Mouse (Mus musculus) intestine, postnatal 0 days (tissue): Measurements from ENCODE around the gene Zbtb34. TPM values are rescaled to one million over a fixed set of nuclear protein-coding genes. Genes with fewer than 3 reads are reported as not detected.
A peak's percentile ranks its signal among the peaks of the same experiment; 100 is the strongest.

ENCODE experiments used
- ATAC-seq: fragments of 200-750 bp; cut with Nextera tagmentation; 2 replicates; pipeline ENCODE4 v1.8.0; 2017; ENCODE audit warnings: mild to moderate bottlenecking, moderate TSS enrichment, moderate library complexity
- H3K27ac ChIP-seq: fragments of 300-500 bp; sonication (generic); 2 replicates; pipeline ENCODE4 v1.5.1; 2014; ENCODE audit warnings: mild to moderate bottlenecking, low read depth, low read length, moderate library complexity
- H3K27me3 ChIP-seq: fragments of 300-500 bp; sonication (generic); replicated peaks from 2 replicates; pipeline ENCODE4 v1.6.1; 2014; ENCODE audit warnings: low read length, mixed read lengths; ENCODE audit not compliant: control insufficient read depth, insufficient read depth
- H3K36me3 ChIP-seq: fragments of 300-500 bp; sonication (generic); 2 replicates; pipeline ENCODE4 v1.6.1; 2014; ENCODE audit warnings: mild to moderate bottlenecking, moderate library complexity; ENCODE audit not compliant: control insufficient read depth, insufficient read depth
- H3K4me1 ChIP-seq: fragments of 300-500 bp; sonication (generic); replicated peaks from 2 replicates; pipeline ENCODE4 v1.6.1; 2014; ENCODE audit warnings: antibody characterized with exemption, low read length, mixed read lengths; ENCODE audit not compliant: control insufficient read depth, insufficient read depth
- H3K4me2 ChIP-seq: fragments of 300-500 bp; sonication (generic); replicated peaks from 2 replicates; pipeline ENCODE4 v1.6.1; 2014; ENCODE audit warnings: low read depth, mild to moderate bottlenecking, moderate library complexity
- H3K4me3 ChIP-seq: fragments of 300-500 bp; sonication (generic); 2 replicates; pipeline ENCODE4 v1.5.1; 2014; ENCODE audit warnings: low read depth, low read length
- H3K9ac ChIP-seq: fragments of 300-500 bp; sonication (generic); 2 replicates; pipeline ENCODE4 v1.6.1; 2014; ENCODE audit warnings: mild to moderate bottlenecking, low read depth, low read length
- H3K9me3 ChIP-seq: fragments of 300-500 bp; sonication (generic); 2 replicates; pipeline ENCODE4 v1.6.1; 2016; ENCODE audit warnings: mixed run types; ENCODE audit not compliant: control insufficient read depth
- CTCF ChIP-seq: sonication (generic); IDR thresholded peaks from 2 replicates; pipeline ENCODE4 v1.5.1; 2016; ENCODE audit warnings: low read depth, mild to moderate bottlenecking, control low read depth, antibody characterized with exemption, moderate library complexity
- WGBS: fragments of 180-500 bp; shearing (Covaris S2); extraction: QIAGEN DNeasy Blood & Tissue Kit; methylation state at CpG from one replicate; pipeline ENCODE4 v1.1.7; 2014; 5-methylcytosine and 5-hydroxymethylcytosine counted together
- polyA plus RNA-seq: library from polyadenylated mRNA; unstranded; fragments of >200 nt; fragmentation: Nextera tagmentation; extraction: Ambion mirVana; gene quantifications from 2 replicates; pipeline ENCODE4 v1.2.1, GENCODE M21; 2015

The Zbtb34 gene
- polyA plus RNA-seq, 1 experiment from 2014 or later = 1.5 TPM

DNA sequence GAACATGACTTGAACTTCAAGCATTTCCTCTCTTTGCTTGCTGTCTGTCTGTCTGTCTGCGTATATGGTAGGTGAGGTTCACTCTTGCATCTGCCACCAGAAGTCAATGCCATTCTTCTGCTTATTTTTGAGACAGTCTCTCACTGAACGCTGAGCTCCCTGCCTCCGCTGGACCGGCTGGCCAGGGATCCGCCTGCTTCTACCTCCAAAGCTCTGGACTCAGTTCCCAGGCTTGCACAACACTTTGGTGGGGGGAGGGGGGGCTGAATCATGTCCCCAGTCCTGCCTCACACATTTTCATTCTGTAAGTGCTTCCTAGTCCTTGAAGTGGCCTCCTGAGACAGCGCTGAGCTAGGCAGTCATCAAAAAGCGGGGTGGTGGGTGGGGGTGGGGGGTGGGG, 32.0 kb downstream of the Zbtb34 start:
- Histone ChIP-seq H3K27ac (no peak overlapping the region), H3K4me1 (no peaks in the 10 kb centered on the region), H3K36me3 (no peaks in the 10 kb centered on the region), H3K4me3 (no peak overlapping the region), H3K4me2 (no peak overlapping the region), H3K9ac (no peak overlapping the region), H3K27me3 (peaks cover 6% of the 10 kb centered on the region; the same call in 1 of the 2 replicates), H3K9me3 (no peaks in the 10 kb centered on the region)
- no peak for TF ChIP-seq CTCF
- ATAC-seq = no peak
- 75% methylated on average over 7 of the region's 7 CpGs for WGBS

DNA sequence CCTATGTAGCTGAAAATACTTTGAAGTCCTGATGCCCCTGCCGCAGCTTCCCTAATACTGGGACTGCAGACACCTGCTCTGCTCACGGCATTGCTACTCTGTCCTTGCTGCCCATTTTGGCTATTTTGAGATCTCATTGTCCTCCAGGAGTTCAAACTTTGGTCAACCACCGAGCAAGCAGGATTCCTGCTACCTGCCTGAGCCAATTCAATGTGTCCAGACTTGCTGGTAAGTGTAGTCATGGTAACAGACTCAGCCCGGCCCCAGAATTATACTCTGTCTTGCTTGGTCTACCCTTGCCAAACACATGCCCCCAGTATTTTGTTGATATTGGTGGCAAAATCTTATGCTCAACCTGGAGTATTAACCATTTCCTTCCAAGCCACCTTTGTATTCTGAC, 34.1 kb downstream of the Zbtb34 start:
- H3K4me2 ChIP-seq = no peak overlapping the region
- H3K27ac ChIP-seq = no peak overlapping the region
- H3K4me3 ChIP-seq = no peak overlapping the region
- WGBS = 74% methylated on average over 4 of the region's 4 CpGs
- no peaks in the 10 kb centered on the region for H3K36me3 ChIP-seq
- no peak overlapping the region for H3K9ac ChIP-seq
- no peaks in the 10 kb centered on the region for H3K4me1 ChIP-seq
- no peak for ATAC-seq
- H3K27me3 ChIP-seq = peaks cover 14% of the 10 kb centered on the region; the same call in 1 of the 2 replicates
- H3K9me3 ChIP-seq = no peaks in the 10 kb centered on the region
- TF ChIP-seq CTCF = no peak

DNA sequence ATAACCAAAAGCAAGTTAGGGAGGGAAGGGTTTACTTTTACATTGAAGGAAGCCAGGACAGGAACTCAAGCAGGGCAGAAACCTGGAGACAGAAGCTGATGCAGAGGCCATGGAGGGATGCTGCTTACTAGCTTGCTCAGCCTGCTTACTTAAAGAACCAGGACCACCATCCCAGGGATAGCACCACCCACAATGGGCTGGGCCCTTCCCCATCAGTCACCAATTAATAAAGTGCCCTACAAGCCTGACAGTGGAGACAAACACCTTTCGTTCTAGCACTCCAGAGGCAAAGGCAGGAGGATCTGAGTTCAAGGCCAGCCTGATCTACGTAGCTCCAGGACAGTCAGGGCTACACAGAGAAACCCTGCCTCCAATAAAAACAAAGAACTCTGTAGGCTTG, 36.1 kb downstream of the Zbtb34 start:
- H3K4me1 ChIP-seq = no peaks in the 10 kb centered on the region
- no peaks in the 10 kb centered on the region for H3K9me3 ChIP-seq
- H3K36me3 ChIP-seq = no peaks in the 10 kb centered on the region
- TF ChIP-seq CTCF = no peak
- 83% methylated on average over 2 of the region's 2 CpGs for WGBS
- H3K9ac ChIP-seq = no peak overlapping the region
- no peak overlapping the region for H3K27ac ChIP-seq
- no peak overlapping the region for H3K4me3 ChIP-seq
- no peak for ATAC-seq
- no peak overlapping the region for H3K4me2 ChIP-seq
- H3K27me3 ChIP-seq = peaks cover 16% of the 10 kb centered on the region; the same call in 1 of the 2 replicates

DNA sequence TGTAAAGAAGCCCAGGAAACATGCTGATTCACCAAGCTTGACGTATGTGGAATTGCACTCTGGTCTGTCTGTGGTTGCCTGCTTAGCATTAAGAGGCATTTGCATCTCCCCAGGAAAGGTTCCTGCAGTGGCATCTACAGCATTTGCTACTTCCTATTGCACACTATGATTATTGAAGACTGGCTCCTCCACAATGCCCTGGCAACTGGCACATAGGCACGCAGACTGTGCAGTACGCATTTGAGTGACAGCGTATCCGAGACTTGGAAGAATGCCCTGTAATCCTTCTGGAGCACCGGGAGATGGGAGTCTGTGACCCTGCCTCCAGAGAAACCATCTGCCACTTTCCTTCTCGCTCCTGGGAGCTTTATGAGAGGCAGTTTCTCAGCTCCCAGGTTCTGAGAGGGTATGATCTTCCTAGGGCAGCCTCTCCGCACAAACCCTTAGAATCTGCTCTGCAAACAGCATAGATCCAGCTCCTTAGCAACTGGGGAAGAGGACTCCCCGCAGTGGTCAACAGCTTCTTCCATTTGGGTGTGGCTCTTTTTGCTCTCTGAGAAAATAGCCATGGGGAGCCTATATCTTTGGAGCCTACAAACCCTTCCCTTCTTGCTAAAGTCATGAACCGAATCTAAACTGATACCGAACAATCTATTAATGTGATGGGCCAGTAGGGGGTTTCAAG, 37.0 kb downstream of the Zbtb34 start:
- ATAC-seq = no peak
- 62% methylated on average over 11 of the region's 11 CpGs for WGBS
- no peak overlapping the region for H3K4me2 ChIP-seq

DNA sequence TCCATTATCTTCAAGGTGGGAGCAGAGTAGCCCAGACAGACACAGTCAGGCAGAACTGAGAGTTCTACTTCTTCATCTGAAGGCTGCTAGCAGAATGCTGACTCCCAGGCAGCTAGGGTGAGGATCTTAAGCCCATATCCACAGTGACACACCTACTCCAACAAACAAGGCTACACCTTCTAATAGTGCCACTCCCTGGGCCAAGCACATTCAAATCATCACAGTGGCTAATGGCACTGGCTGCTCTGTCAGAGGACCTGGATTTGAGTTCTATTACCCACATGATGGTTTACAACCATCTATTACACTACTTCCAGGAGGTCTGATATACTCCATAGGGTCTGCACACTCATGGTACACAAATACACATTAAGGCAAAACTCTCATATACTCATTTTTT, 38.1 kb downstream of the Zbtb34 start:
- Histone ChIP-seq H3K9ac (no peak overlapping the region), H3K9me3 (peaks cover 4% of the 10 kb centered on the region; the same call in 1 of the 2 replicates), H3K4me2 (no peak overlapping the region), H3K4me1 (no peaks in the 10 kb centered on the region), H3K27me3 (peaks cover 16% of the 10 kb centered on the region; the same call in 1 of the 2 replicates), H3K4me3 (no peak overlapping the region), H3K27ac (no peak overlapping the region), H3K36me3 (no peaks in the 10 kb centered on the region)
- no peak for ATAC-seq
- no peak for TF ChIP-seq CTCF

More for the DNA sequence above, 37.0 kb downstream of the Zbtb34 start:
- Histone ChIP-seq H3K4me3 (no peak overlapping the region), H3K9ac (no peak overlapping the region), H3K9me3 (peaks cover 4% of the 10 kb centered on the region; the same call in 1 of the 2 replicates), H3K27ac (no peak overlapping the region), H3K4me1 (no peaks in the 10 kb centered on the region), H3K36me3 (no peaks in the 10 kb centered on the region), H3K27me3 (peaks cover 16% of the 10 kb centered on the region; the same call in 1 of the 2 replicates)
- no peak for TF ChIP-seq CTCF

DNA sequence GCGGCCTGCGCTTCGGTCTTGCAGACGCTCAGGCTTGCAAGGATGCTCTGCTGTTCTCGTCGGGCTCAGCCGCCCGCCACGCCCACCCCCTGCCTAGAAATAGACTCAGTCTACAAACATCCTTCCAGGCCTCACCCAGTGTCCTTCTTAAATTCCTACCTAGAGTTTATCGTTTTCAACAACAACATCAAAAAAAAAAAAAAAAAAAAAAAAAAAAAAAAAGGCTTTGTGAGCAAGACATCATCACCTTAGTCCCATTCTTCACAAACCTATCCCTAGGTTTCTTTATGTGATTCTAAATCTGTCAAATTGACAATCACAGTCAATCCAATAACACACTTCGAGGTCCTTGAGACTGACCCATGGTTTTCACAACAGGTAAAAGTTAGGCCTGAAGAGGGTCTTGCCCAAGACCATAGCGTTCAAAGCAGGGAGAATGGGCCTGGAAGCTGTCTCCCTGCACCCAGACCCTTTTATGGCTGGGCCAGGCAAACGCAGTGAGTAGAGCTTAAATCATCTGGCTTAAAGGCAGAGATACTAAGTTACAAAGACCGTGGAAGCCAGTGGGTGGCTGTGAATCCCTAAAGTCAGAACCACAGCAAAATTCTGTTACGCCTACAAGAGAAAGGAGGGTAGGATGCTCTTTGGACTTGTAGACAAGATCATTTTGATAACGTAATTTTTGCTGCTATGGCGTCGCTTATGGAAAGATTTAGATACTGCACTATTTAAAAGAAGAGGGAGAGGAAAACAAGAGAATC, 59.3 kb downstream of the Zbtb34 start:
- H3K9ac ChIP-seq = no peak overlapping the region
- TF ChIP-seq CTCF = no peak
- H3K4me2 ChIP-seq = peak overlapping the region; percentile 74
- peak overlapping the region; percentile 58 for H3K4me3 ChIP-seq
- H3K36me3 ChIP-seq = no peaks in the 10 kb centered on the region; the same call in 1 of the 2 replicates
- H3K4me1 ChIP-seq = peaks cover 3% of the 10 kb centered on the region; the same call in 1 of the 2 replicates
- WGBS = 29% methylated on average over 18 of the region's 18 CpGs
- no peaks in the 10 kb centered on the region for H3K9me3 ChIP-seq
- ATAC-seq = no peak
- no peak overlapping the region for H3K27ac ChIP-seq
- H3K27me3 ChIP-seq = no peaks in the 10 kb centered on the region
